Mouse (Mus musculus): ENCODE measurements around the gene Mtpn. TPM values are rescaled to one million over a fixed set of nuclear protein-coding genes. Genes with fewer than 3 reads are reported as not detected.

The Mtpn gene
- polyA plus RNA-seq, 1 experiment from 2014 or later = 105 TPM

- no peak overlapping the region for H3K4me2 ChIP-seq (ENCODE audit: low read length)
- peaks cover 12% of the 10 kb centered on the region for H3K36me3 ChIP-seq (ENCODE audit: control insufficient read depth, insufficient read depth, low read length)
- no peaks in the 10 kb centered on the region for H3K27me3 ChIP-seq (replicated peaks; ENCODE audit: control insufficient read depth, insufficient read depth, low read length)
- no peak overlapping the region for H3K27ac ChIP-seq (ENCODE audit: low read depth, low read length)
- ATAC-seq (no peak), DNase-seq (ENCODE audit: low spot score) (no peak)
- H3K9ac ChIP-seq (ENCODE audit: low read length) = no peak overlapping the region
- no peak overlapping the region for H3K4me3 ChIP-seq (ENCODE audit: low read depth, low read length)
- H3K9me3 ChIP-seq (replicated peaks; ENCODE audit: control insufficient read depth, low read length) = no peaks in the 10 kb centered on the region
- H3K4me1 ChIP-seq (ENCODE audit: control insufficient read depth, insufficient read depth, low read length) = no peaks in the 10 kb centered on the region
Observed at GRCm38 (mm10) chr6:35513362-35513761, 26.3 kb downstream of the Mtpn start.

- WGBS = 89% methylated on average over 2 of the region's 2 CpGs
- ATAC-seq (no peak), DNase-seq (ENCODE audit: low spot score) (no peak)
- Histone ChIP-seq H3K36me3 (ENCODE audit: control insufficient read depth, insufficient read depth, low read length) (no peaks in the 10 kb centered on the region), H3K27me3 (replicated peaks; ENCODE audit: control insufficient read depth, insufficient read depth, low read length) (no peaks in the 10 kb centered on the region), H3K9me3 (replicated peaks; ENCODE audit: control insufficient read depth, low read length) (no peaks in the 10 kb centered on the region), H3K9ac (ENCODE audit: low read length) (no peak overlapping the region), H3K4me2 (ENCODE audit: low read length) (no peak overlapping the region), H3K4me1 (ENCODE audit: control insufficient read depth, insufficient read depth, low read length) (0 out of 2 replicates have a peak, but pooled peaks cover 2% of the 10 kb centered on the region), H3K4me3 (ENCODE audit: low read depth, low read length) (no peak overlapping the region), H3K27ac (ENCODE audit: low read depth, low read length) (no peak overlapping the region)
Observed at GRCm38 (mm10) chr6:35504781-35505180, 34.9 kb downstream of the Mtpn start.

- no peak overlapping the region for H3K4me2 ChIP-seq (ENCODE audit: low read length)
- no peak for ATAC-seq
- no peaks in the 10 kb centered on the region for H3K27me3 ChIP-seq (replicated peaks; ENCODE audit: control insufficient read depth, insufficient read depth, low read length)
- no peak overlapping the region for H3K4me3 ChIP-seq (ENCODE audit: low read depth, low read length)
- whole genome bisulfite sequencing = 90% methylated on average over 2 of the region's 2 CpGs
- no peak for DNase-seq (ENCODE audit: low spot score)
- 0 out of 2 replicates have a peak, but pooled peaks cover 2% of the 10 kb centered on the region for H3K4me1 ChIP-seq (ENCODE audit: control insufficient read depth, insufficient read depth, low read length)
- no peak overlapping the region for H3K9ac ChIP-seq (ENCODE audit: low read length)
- H3K27ac ChIP-seq (ENCODE audit: low read depth, low read length) = no peak overlapping the region
- H3K36me3 ChIP-seq (ENCODE audit: control insufficient read depth, insufficient read depth, low read length) = no peaks in the 10 kb centered on the region
- no peaks in the 10 kb centered on the region for H3K9me3 ChIP-seq (replicated peaks; ENCODE audit: control insufficient read depth, low read length)
Observed at GRCm38 (mm10) chr6:35502904-35503303, 36.8 kb downstream of the Mtpn start.

GRCm38 (mm10) chr6:35499978-35500667 is 39.6 kb downstream of the Mtpn start:
- no peaks in the 10 kb centered on the region for H3K9me3 ChIP-seq (replicated peaks; ENCODE audit: control insufficient read depth, low read length)
- H3K36me3 ChIP-seq (ENCODE audit: control insufficient read depth, insufficient read depth, low read length) = no peaks in the 10 kb centered on the region
- no peak overlapping the region for H3K4me2 ChIP-seq (ENCODE audit: low read length)
- ATAC-seq (no peak), DNase-seq (ENCODE audit: low spot score) (no peak)
- H3K27ac ChIP-seq (ENCODE audit: low read depth, low read length) = no peak overlapping the region
- WGBS = 95% methylated on average over 5 of the region's 5 CpGs
- H3K9ac ChIP-seq (ENCODE audit: low read length) = no peak overlapping the region
- no peaks in the 10 kb centered on the region for H3K4me1 ChIP-seq (ENCODE audit: control insufficient read depth, insufficient read depth, low read length)
- no peaks in the 10 kb centered on the region for H3K27me3 ChIP-seq (replicated peaks; ENCODE audit: control insufficient read depth, insufficient read depth, low read length)
- no peak overlapping the region for H3K4me3 ChIP-seq (ENCODE audit: low read depth, low read length)

- 90% methylated on average over 4 of the region's 4 CpGs for WGBS
- H3K9me3 ChIP-seq (replicated peaks; ENCODE audit: control insufficient read depth, low read length) = no peaks in the 10 kb centered on the region
- no peaks in the 10 kb centered on the region for H3K4me1 ChIP-seq (ENCODE audit: control insufficient read depth, insufficient read depth, low read length)
- H3K9ac ChIP-seq (ENCODE audit: low read length) = no peak overlapping the region
- no peaks in the 10 kb centered on the region for H3K36me3 ChIP-seq (ENCODE audit: control insufficient read depth, insufficient read depth, low read length)
- no peaks in the 10 kb centered on the region for H3K27me3 ChIP-seq (replicated peaks; ENCODE audit: control insufficient read depth, insufficient read depth, low read length)
- ATAC-seq (no peak), DNase-seq (ENCODE audit: low spot score) (no peak)
- H3K27ac ChIP-seq (ENCODE audit: low read depth, low read length) = no peak overlapping the region
- no peak overlapping the region for H3K4me3 ChIP-seq (ENCODE audit: low read depth, low read length)
- H3K4me2 ChIP-seq (ENCODE audit: low read length) = no peak overlapping the region
Observed at GRCm38 (mm10) chr6:35497406-35497805, 42.3 kb downstream of the Mtpn start.

- H3K4me2 ChIP-seq (ENCODE audit: low read length) = no peak overlapping the region
- H3K9me3 ChIP-seq (replicated peaks; ENCODE audit: control insufficient read depth, low read length) = no peaks in the 10 kb centered on the region
- H3K9ac ChIP-seq (ENCODE audit: low read length) = no peak overlapping the region
- no peaks in the 10 kb centered on the region for H3K27me3 ChIP-seq (replicated peaks; ENCODE audit: control insufficient read depth, insufficient read depth, low read length)
- DNase-seq (ENCODE audit: low spot score) (no peak), ATAC-seq (no peak)
- H3K36me3 ChIP-seq (ENCODE audit: control insufficient read depth, insufficient read depth, low read length) = no peaks in the 10 kb centered on the region
- no peaks in the 10 kb centered on the region for H3K4me1 ChIP-seq (ENCODE audit: control insufficient read depth, insufficient read depth, low read length)
- H3K4me3 ChIP-seq (ENCODE audit: low read depth, low read length) = no peak overlapping the region
- WGBS = 85% methylated on average over 6 of the region's 6 CpGs
- H3K27ac ChIP-seq (ENCODE audit: low read depth, low read length) = no peak overlapping the region
Observed at GRCm38 (mm10) chr6:35493851-35494250, 45.8 kb downstream of the Mtpn start.

- DNase-seq (ENCODE audit: low spot score) (peak; percentile 59), ATAC-seq (peak; percentile 60; the same call in 1 of the 2 replicates)
- H3K4me2 ChIP-seq (ENCODE audit: low read length) = no peak overlapping the region
- no peaks in the 10 kb centered on the region for H3K9me3 ChIP-seq (replicated peaks; ENCODE audit: control insufficient read depth, low read length)
- 23% methylated on average over 5 of the region's 5 CpGs for WGBS
- H3K27me3 ChIP-seq (replicated peaks; ENCODE audit: control insufficient read depth, insufficient read depth, low read length) = no peaks in the 10 kb centered on the region
- H3K4me1 ChIP-seq (ENCODE audit: control insufficient read depth, insufficient read depth, low read length) = no peaks in the 10 kb centered on the region
- H3K36me3 ChIP-seq (ENCODE audit: control insufficient read depth, insufficient read depth, low read length) = no peaks in the 10 kb centered on the region
- no peak overlapping the region for H3K9ac ChIP-seq (ENCODE audit: low read length)
- no peak overlapping the region for H3K27ac ChIP-seq (ENCODE audit: low read depth, low read length)
- H3K4me3 ChIP-seq (ENCODE audit: low read depth, low read length) = no peak overlapping the region
Observed at GRCm38 (mm10) chr6:35479651-35480335, 59.9 kb downstream of the Mtpn start.

- Histone ChIP-seq H3K4me3 (ENCODE audit: low read depth, low read length) (no peak overlapping the region), H3K36me3 (ENCODE audit: control insufficient read depth, insufficient read depth, low read length) (no peaks in the 10 kb centered on the region), H3K27me3 (replicated peaks; ENCODE audit: control insufficient read depth, insufficient read depth, low read length) (no peaks in the 10 kb centered on the region), H3K4me2 (ENCODE audit: low read length) (no peak overlapping the region), H3K9me3 (replicated peaks; ENCODE audit: control insufficient read depth, low read length) (no peaks in the 10 kb centered on the region), H3K9ac (ENCODE audit: low read length) (no peak overlapping the region), H3K4me1 (ENCODE audit: control insufficient read depth, insufficient read depth, low read length) (no peaks in the 10 kb centered on the region), H3K27ac (ENCODE audit: low read depth, low read length) (no peak overlapping the region)
- DNase-seq (ENCODE audit: low spot score) (no peak), ATAC-seq (no peak)
- 88% methylated on average over 1 of the region's 1 CpGs for WGBS
Observed at GRCm38 (mm10) chr6:35476830-35477229, 62.9 kb downstream of the Mtpn start.

Data from forebrain, embryonic 14.5 days (tissue).